Mouse (Mus musculus) lung, adult 18-20 months (tissue): ENCODE data around the gene Ccnh.
"Not testable (repeated sequence)": the region's sequence is repeated elsewhere in the genome, so short reads cannot be mapped to it uniquely, and the experiment has no call there.

Source experiments
- DNase-seq, 2 experiments: peaks; one replicate each; pipeline ENCODE4 v3.0.0; 2022; ENCODE audit warnings: mixed read lengths in 2 of 2

The Ccnh gene

GRCm38 (mm10) chr13:85188903-85189643, at the start of gene Ccnh:
Gene Ccnh, plus strand, starts transcription at chr13:85189408.
- peak; percentile 93 to 96 for DNase-seq

- DNase-seq = not testable (repeated sequence)
These were observed 45.8 kb upstream of the Ccnh start for GRCm38 (mm10) chr13:85143361-85143760.

- no peak for DNase-seq
These were observed 42.7 kb upstream of the Ccnh start for GRCm38 (mm10) chr13:85146471-85146870.

DNA sequence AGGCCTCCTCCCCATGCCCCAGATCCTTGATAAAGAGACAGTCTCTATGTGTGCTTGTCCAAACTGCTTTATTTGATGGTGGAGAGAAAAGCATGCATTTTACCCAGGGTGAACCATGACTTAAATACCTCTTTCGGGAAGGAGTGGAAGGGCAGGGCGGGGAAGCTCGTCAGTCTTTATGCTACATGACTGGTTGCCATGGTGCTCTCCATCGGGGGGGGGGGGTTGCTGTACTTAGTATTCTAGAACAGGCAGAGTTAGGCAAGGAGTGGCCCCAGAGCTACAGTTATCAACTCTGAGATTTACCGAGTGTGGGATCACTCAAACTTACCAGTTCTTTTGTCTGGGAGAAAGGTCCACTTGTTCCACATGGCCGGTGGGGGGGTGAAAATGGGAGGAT, 34.5 kb upstream of the Ccnh start:
- DNase-seq = no peak

- DNase-seq = no peak
These were observed 29.2 kb upstream of the Ccnh start for GRCm38 (mm10) chr13:85159971-85160370.

- DNase-seq = no peak
These were observed 24.6 kb upstream of the Ccnh start for GRCm38 (mm10) chr13:85164512-85165124.

DNA sequence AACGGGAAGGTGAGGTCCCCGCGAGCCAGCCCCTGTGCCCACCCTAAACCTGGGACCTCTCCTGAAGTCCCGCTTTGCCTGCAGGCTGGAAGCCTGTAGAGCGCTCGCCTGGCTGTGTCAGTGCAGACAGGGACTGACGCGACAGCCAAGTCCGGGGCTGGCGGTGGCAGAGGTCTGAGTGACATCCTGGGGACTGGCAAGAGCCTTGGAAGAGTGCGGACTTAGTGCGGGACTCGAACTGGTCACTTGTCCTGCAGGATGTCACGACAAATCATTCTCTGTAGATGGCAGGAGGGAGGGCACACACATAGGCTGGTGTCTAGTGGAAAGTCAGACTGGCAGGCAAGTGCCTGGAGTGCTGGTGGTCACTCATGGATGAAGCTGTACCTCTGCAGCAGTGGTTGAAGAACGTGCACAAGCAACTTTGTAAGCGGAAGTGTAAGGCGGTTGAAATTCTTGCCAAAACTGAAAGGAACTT, 475 bp downstream of the Ccnh start:
- peak in 1 of 2 experiments; percentile 32 for DNase-seq

DNA sequence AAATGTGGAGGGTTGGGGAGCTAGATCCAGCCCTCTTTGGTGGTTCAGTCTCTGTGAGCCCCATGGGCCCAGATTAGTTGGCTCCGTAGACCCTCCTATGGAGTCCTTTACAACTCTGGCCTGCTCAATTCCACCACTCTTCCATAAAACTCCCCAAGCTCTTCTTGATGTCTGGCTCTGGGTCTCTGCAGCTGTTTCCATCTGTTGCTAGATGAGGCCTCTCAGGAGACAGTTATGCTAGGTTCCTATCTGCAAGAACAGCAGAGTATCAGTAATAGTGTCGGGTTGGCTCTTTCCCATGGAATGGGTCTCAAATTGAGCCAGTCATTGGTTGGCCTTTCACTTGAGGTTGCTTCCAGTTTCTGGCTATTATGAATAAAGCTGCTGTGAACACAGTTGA, 2.0 kb downstream of the Ccnh start:
- DNase-seq = no peak

DNA sequence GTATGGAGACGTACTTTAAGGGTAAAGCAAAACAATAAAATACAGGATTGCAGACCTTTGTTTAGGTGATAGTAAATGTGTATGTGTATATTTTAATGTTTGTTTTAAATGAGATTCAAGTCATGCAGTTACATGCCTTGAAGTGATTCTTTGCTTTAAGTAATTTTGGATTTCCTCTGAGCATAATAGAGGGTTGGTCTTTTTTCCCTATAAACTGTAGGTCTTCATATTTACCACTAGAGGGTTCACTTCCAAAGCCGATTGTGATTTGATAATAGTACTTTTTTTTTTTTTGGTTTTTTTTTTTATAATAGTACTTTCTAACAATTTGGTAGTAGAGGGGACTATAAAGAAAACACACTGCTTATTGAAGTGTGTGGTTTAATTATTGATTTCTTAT, 18.3 kb downstream of the Ccnh start:
- DNase-seq = no peak

GRCm38 (mm10) chr13:85208656-85209055, 19.4 kb downstream of the Ccnh start:
- DNase-seq = no peak

DNA sequence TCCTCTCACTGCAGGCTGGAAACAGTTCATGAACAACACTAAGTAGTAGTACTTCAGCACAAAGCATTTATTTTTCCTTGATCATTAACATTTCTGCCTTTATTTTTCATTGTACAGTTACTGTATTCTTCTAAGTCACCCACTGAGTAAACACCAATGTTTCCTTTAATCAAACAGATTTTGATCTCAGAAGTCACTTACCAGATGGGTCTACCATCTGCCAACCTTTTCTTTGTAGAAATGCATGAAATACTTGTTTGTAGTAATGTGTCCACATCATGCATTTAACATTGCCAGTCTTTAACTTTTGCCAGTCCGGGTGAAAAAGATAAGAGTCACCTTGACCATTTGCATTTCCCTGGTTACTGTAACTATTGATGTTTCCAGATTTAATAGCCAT, 21.1 kb downstream of the Ccnh start:
- DNase-seq = no peak

DNA sequence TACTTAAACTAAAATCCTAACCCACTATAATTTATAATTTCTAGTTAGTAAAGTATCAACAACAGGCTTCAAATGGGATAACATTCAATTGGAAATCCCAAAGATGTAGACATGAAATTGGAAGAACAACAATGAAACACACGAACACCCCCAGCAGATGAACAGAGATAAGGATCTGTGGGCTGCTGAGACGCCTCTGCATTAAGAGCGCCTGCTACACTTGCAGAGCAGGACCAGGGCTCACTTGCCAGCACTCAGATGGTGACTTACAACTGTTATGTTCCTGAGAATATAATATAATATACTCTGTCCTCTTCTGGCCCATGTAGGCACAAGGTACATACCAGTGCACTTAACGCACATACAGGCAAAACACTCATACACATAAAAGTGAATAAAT, 29.4 kb downstream of the Ccnh start:
- DNase-seq = no peak

DNA sequence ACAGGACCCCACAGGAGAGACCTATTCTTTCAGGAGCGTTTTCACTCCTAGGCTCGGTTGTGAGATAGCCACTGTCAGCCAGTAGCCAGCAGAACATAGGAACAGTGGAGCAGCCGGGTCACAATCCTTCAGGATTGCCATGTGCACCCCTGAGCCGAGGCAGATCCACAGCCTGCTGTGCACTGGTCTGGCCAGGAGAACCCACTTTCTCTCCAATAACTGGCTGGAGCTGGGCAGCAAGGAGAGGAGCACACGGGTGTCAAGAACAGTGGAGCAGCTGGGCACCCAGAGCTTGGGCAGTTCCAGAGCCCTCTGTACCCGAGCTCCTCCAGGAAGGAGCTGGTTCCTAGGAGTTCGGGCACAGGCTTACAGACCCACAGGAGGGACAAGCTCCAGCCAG, 49.6 kb downstream of the Ccnh start:
- no peak for DNase-seq
